Mouse (Mus musculus): ENCODE measurements around the gene Sh3bgrl.
"Not testable (repeated sequence)": the region's sequence is repeated elsewhere in the genome, so short reads cannot be mapped to it uniquely, and the experiment has no call there.

The Sh3bgrl gene

DNA sequence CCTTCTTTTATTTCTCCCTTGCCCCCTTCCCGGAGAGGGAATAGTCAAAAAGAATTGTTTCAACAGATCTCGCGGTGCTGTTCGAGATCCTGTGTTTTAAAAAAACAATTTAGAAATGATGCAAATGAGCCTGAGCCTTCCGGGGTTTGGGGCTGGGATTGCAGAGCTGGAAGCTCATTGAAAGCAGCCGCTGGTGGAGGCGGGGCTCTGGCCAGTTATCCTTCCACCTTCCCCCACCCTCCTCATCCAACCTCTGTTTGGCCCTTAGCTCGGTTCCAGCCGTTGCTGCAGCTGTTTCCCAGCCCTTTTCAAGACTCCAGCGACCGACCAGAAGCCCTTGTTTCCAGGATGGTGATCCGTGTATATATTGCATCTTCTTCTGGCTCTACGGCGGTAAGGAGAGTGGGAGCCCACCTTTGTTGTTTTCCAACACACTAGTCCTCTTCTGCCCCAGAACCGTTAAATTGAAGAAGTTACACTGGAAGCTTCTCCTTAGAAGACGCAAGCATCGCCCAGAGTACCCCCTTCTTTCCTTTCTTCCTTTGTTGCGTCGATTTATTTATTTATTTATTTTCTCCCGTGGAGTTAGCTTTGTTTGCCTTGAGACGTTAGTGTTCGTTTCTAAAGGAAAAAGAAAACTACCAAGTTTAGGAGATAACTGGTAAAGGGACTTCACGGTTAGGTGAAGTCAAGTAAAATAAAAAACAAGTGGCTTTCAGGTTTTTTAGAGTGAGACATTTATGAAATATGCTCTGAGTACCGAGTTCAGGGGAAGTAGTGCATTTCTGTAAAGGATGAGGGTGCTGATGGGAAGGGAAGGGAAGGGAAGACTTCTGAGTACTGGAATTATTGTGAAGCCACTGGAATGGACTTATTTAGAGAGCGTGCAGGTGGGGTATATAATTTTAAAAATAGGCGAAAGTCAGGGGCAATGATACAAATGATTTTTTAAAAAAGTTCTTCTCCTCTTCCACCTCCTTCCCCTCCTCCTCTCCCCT lies at the start of gene Sh3bgrl:
Sh3bgrl (plus strand) TSS at position 121 of the 998 bp plus-strand sequence.
- DNase-seq (ENCODE audit: low spot score) = peak; percentile 84

DNA sequence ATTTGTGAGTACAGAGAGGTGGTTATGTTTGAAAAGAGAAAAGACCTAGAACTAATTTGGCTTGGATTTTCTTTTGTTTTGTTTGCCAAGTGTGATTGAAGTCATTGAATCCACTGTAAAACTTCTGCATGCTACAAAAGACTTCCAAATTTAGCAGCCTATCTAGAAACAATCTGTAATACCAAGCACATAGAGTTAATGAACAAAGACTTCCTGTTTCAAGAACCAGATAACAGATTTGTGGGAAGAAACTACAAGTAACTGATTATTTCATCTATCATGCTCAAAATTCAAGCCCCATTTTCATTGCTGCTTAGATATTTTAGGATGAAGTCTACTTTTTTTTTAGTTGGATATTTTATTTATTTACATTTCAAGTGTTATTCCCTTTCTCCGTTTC lies 47.4 kb upstream of the Sh3bgrl start:
- DNase-seq (ENCODE audit: low spot score) = no peak

DNA sequence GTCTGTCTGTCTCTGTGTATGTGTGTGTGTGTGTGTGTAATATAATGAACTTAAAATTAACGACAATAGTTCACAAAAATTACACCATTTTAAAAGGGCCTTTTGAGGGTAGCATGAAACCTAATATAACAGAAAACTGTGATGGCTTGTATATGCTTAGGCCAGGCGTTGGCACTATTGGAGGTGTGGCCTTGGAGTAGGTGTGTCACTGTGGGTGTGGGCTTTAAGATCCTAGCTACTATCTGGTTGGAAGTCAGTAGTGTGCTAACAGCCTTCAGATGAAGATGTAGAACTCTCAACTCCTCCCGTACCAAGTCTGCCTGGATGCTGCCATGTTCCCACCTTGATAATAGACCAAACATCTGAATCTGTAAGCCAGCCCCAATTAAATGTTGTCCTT lies 23.4 kb upstream of the Sh3bgrl start:
- no peak for DNase-seq (ENCODE audit: low spot score)

DNA sequence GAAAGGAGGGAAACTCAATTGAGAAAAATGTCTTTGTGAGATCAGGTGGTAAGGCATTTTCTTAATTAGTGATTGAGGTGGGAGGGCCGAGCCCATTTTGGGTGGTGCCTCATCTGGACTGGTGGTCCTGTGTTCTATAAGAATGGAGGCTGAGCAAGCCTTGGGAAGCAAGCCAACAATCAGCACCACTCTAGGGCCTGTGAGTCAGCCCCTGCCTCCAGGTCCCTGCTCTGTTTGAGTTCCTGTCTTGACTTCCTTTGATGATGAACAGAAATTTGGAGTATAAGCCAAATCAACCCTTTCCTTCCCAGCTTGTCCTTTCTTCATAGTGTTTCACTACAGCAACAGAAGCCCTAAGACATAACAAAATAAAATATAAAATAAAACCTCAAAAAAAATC lies 19.4 kb upstream of the Sh3bgrl start:
- no peak for DNase-seq (ENCODE audit: low spot score)

DNA sequence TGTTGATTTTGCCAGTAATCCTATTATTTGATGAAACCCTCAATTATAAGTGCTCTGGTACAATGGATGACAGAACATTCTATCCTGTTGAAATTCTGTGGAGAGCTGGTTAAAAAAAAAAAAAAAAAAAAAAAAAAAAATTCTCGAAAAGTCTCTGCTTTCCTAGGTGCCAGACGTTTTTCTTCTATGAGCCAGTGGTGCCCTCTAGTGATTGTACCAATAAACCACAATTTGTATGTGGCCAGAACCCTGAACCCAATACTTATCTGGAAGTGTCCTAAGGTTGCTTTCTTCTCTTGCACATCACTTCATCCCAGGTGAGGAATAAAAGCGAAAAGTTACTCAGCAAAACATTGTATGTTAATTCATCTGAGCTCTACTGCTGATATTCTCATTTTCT lies 18.8 kb upstream of the Sh3bgrl start:
- DNase-seq (ENCODE audit: low spot score) = peak; percentile 36

DNA sequence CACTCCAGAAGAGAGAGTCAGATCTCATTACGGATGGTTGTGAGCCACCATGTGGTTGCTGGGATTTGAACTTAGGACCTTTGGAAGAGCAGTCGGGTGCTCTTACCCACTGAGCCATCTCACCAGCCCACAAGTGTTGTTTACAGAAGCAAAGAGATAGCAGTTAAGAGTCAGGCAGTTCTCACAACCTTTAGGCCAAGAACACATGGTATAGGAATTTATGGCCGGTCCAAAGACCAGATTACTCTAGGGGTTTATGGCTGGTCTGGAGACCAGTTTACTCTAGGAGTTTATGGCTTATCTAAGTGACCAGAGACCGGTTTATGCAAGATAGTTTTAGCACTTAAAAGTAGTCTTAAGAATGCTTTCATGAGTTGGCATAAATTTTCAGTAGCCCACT lies 15.8 kb upstream of the Sh3bgrl start:
- not testable (repeated sequence) for DNase-seq (ENCODE audit: low spot score)

DNA sequence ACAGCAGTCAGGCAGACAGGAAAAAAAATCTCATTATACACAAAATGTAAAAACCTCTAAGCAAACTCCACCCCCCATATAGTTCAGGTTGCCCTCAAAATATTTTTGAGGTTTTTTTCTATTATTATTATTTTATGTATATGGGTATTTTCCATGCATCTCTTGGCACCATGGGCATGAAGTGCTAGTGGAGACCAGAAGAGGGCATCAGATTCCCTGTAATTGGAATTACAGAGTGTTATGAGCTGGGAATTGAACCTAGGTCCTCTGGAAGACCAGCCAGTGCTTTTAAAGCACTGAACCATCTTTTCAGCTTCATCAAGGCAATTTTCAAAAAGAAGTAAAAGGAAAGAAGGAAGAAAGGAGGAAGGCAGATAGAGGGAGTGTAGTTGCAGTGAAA lies 8.1 kb upstream of the Sh3bgrl start:
- DNase-seq (ENCODE audit: low spot score) = no peak

DNA sequence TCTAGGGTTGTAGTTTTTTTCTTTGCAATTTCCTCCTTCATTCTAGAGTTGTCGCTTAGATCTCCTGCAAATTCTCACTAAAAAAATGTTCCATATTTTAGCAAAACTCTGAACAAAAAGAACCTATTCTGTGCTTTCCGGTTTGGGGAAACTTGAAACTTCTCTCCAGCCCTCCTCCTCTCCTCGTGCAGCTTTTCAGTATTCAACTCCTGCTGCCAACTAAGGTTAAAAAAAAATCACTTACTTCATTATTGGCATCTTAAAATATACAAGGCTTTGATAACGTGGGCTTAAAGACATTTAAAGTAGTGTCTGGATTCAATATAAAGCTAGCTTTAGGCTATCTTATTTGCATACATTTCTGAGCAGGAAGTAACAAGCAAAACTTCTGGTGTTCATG lies 365 bp upstream of the Sh3bgrl start:
- no peak for DNase-seq (ENCODE audit: low spot score)

DNA sequence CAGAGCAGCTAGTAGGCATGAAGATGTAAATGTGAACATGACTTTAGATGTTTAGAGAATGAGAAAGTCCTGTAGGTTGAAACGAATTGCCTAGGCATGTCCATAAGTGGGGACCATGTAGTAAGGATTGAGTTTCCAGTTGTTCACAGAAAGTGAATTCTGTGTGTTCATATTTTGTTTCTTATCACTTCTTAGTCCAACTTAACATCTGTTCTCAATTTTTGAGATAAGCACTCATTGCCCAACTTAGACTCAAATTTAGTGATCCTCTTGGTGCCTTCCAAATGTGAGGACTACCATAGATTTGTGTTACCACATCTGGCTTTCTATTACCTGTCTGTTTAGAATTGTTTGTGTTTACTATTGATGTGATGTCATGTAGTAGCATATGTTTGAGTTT lies 3.3 kb downstream of the Sh3bgrl start:
- DNase-seq (ENCODE audit: low spot score) = no peak

DNA sequence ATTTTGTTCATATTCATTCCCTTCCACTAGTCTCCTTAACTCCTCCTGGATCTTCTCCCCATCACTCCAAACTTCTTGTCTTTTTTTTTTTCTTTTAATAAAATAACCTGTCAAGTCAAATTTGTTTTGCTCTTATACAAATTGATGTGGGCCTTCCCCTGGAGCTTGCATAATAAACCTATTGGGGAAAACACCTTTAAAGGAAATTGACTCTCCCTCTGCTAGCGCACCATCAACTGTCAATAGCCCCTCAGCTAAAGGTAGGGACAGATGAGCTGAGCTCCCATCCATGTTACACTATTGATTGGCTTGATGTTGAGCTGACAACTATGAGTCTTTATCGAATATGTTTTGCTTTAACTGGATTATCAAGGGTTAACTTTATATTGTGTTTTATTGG lies 5.3 kb downstream of the Sh3bgrl start:
- no peak for DNase-seq (ENCODE audit: low spot score)

DNA sequence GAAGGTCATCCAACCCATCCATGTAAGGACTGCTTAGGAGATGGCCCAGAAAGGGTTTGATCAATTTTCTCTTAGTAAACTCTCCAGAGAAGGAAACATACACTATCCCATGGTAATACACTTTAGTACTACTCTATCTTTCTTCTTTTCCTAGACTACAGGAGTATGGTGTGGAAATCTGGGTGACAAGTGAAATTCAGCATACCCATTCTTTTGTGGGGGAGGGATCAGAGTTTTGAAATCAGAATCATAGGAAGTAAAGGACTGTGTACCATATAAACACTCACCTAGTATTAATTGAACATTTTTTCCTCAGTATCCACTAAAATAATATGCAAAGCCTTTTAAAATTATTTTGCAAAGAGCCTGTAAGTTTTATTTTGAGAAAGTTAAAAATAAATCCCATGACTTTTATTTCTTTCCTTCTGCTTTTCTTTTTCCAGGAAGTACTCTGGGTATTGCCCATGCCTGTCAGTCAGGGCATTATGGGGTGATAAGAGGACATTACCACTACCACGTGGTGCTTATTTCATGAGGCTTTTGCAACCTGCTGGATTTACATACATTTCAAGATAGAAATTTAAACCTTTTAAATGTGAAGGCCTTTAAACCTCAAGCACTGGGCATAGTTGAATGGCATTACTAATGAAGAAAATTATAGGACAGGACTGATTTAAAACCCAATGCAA lies 13.1 kb downstream of the Sh3bgrl start:
- DNase-seq (ENCODE audit: low spot score) = no peak

DNA sequence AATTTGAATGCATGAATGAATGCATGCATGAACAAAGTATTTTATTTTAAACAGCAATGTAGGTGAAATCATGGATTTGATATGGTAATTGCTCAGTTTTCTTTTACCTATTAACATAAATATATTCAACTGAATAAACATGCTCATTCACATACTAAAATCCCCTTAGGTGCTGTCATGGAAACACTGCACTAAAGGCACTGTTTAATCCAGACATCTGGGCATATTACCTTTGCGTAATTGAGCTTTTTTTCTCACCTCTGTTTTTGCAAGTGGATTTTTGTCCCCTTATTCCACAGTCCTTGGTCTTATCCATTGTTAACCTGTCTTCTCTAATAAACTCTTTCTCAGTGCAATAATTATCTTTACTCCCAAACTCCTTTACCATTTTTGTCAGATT lies 17.7 kb downstream of the Sh3bgrl start:
- DNase-seq (ENCODE audit: low spot score) = no peak

DNA sequence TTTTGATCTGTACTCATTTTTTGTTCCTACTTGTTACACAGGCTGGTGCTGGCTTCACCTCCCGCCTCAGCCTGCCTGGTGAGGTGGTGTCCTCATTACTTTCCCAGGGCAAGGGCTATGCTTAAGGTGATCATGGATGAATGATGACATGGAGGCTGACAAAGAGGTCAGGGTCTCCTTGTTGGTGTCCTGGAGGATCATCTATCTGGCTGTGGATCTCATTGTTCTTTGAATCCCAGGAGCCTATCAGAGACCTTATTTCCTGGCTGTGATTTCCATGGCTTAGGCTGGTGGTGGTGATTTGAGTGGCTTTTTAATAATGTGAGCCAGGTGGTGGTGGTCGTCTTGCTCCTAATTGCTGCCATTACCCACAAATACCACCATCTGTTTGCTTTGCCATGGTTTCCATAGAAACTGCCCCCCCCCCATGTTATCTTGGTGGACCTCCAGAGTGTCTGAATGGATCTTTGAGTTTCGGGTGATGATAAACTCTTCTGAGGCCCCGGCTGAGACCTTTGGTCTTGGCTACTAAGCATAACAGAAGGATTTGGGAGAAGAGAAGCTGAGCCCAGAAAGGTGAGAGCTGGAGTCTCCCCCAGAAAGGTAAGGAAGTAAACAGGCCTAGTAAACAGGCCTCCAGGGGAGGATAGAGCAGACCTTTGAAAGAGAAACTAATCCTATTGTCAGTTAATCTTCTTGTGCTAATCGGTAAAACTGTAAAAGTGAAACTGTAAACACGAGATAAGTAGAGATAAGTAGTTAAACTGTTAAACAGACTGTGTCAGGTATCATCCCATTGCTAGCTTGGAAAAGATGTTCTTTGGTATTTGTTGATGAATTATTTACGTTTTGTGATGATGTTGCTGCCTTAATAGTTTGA lies 18.5 kb downstream of the Sh3bgrl start:
- DNase-seq (ENCODE audit: low spot score) = peak; percentile 10

DNA sequence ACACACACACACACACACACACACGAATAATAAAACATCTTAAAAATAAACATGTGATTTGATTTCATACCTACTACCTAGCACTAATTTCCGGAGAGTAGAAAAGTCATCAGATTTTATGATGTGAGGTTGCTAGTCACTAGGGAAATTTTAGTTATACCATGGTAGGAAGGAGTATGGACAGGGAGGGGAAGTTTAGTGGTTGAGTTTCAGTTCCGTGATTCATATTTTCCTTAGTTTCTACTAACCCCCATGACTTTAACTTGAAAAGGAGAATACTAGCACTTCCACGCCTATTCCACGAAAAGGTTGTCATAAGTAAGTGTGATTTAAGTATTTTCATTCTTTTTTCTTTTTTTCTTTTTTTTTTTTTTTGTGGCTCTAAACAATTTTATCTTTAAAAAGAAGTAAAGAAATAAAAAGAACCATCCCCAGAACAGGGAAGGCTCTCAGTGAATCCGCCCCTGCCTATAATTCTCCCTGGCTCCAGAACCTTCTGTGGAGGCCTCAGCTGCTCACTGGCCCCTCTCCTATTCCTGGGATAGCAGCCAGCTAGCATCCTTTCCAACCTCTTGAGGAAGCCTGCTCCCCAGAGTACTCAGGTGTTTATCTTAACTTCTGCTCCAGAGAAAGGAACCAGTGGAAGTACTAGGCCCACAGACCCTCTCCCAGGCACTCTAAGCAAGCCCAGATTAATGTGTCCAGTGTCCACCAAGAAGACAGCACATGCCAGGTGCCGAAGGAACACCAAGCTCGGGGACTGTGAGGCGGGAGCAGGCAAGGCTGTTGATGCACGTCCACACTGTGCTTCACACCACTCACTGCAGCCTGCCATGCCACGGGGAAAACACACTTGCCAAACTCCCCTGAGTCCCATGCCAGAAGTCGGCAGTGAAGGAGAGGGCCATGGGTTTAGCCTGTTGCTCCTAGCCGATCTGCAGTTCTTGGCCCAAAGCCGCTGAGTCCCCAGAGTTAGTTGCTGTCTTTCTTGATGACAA lies 25.0 kb downstream of the Sh3bgrl start:
- DNase-seq (ENCODE audit: low spot score) = no peak

DNA sequence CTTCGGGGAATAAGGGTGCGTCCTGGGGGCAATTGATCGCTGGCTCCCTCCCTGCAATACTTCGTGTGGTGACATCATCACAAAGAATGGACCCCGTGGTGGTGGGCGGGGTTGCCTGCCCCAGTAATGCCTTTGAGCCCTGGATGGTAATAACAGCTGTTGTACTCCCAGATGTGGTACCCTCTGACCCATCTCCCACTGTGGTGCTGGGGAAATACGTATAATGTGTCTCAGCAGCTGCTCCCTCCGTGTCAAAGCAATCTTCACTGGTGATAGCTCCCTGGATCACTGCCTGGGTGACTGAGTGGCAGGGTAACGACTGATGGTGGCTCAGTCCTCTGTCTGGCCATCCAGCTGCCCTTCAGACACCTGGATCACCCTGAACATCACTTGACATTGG lies 26.0 kb downstream of the Sh3bgrl start:
- DNase-seq (ENCODE audit: low spot score) = no peak

DNA sequence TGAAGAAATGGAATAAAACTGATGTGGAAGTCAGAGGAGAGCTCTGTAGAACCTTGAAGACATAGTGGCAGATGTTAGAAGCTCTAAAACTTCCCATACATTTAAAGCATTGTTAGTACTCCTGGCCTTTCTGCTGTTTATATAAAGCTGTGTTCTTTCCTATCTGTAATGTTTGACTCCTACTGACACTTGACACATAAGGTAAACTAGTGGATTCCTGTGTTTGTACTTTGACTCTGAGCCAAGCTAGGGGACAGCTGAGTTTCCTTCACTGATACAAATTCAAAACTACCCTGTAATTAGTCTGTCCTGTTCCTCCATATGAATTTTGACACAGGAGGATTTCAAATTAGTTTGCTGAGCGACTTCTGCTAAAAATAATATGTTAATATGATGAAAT lies 27.5 kb downstream of the Sh3bgrl start:
- DNase-seq (ENCODE audit: low spot score) = no peak

DNA sequence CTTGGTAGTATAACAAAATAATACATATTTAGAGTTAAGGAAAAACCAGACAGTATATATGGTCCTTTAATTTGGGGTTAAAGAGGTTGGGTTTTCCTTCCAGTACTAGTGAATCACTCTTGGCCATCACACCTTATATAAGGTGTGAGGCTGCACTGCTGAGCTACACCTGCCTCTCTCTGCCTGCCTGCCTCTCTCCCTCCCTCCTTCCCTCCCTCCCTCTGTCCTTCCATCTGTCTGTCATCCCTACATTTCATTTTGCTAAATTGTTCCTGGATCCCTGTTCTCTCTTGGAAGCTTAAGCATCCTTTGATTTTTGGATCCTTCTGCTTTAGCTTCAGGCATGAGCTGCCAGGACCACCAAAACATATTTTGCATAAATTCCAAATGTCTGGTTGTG lies 28.6 kb downstream of the Sh3bgrl start:
- DNase-seq (ENCODE audit: low spot score) = no peak

DNA sequence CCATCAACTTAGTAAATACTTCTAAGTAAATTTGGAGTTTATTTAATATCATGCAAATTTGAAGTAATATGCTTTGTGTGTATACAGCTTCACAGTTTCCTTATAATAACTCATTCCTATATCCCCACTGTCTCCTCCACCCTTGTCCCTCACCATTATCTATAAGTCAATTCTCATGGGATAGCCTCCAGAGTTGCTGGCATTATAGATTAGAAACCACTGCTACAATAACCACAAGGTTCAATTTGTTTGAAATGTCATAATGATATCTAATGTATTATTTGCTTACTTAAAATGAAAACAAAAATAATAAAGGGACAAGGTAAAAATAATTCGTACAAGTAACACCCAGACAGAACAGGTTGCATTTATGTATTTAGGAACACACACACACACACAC lies 31.7 kb downstream of the Sh3bgrl start:
- no peak for DNase-seq (ENCODE audit: low spot score)

DNA sequence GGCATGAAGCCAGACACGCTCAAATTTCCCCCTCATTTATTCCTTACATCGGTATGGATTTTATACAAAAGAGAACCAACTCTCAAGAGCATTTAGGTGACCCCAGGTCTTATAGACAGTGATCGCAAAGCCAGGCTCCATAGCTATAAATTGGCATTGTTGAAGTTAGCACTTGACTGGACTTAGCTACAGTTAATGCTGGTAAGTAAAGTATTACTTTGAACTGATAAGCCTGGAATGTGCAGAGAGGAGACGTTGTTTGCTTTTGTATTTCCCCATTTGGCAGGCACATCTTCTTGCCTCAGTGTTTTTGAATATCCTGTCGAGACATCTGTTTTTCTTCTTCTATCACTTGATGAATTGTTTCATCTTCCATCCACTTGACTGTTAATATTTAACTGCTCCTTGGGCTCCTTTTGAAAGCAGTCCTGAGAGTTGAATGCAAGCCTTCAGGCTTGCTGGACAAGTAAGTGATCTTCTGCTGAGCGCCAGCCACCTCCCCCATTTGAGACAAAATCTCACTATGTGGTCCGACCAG lies 32.5 kb downstream of the Sh3bgrl start:
- DNase-seq (ENCODE audit: low spot score) = no peak

DNA sequence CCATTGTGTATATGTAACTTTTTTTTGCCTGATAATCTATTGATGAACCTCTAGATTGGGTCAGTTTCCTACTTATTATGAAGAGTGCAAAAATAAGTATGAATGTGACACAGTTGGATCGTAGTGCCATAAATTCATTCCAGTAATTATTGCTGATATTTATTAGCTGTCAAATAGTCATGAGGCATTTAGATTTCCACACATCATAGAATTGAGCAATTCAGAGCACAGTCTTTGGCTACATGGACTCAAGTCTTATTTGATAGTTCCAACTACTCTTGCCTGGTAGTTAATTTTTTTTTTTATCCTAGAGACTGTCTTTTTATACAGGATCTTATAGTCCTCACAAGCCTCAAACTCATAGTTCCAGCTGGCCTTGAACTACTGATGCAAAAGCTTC lies 34.9 kb downstream of the Sh3bgrl start:
- no peak for DNase-seq (ENCODE audit: low spot score)

DNA sequence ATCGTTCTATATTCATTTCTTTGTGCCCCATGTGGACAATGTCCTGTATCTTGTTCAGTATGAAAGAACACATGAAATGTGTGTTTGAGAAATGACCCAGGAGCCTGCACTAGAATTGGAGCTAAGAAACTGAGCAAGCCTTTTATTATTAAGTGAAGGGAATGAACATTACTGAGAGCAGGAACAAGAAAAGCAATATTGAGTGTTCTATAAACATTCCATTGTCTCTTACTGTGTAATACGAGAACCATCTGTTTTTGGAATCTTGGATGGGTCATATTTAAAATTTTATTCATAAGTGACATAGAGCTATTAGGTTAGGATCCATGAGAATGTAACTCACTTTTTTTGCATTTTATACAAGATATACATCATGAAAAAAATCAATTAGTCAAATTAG lies 36.7 kb downstream of the Sh3bgrl start:
- no peak for DNase-seq (ENCODE audit: low spot score)

All from embryo, embryonic 10 days (tissue).